ENCODE assay signal across 8 mouse cellular contexts in genomic region chr7:63936188-63936985, GRCm38 (mm10). TPM values are rescaled to one million over a fixed set of nuclear protein-coding genes. Genes with fewer than 3 reads are reported as not detected.
DNase-seq lines count a peak whose midpoint lies in the region; ATAC-seq and TF ChIP-seq lines count a peak whose summit lies in the region.

No protein-coding gene starts in this region.

- H3ac ChIP-seq in myocyte (ENCODE audit: control insufficient read depth, insufficient read length): peak overlapping the region; percentile 99

- H3K27me3 ChIP-seq in embryonic facial prominence, embryonic 14.5 days (replicated peaks; ENCODE audit: control insufficient read depth, insufficient read depth, low read length): no peaks in the 10 kb centered on the region
- no peaks in the 10 kb centered on the region for H3K27me3 ChIP-seq in heart, adult 2 months (ENCODE audit: control insufficient read depth, insufficient read depth, low read length)
- H3K27me3 ChIP-seq in liver, embryonic 11.5 days (replicated peaks; ENCODE audit: control insufficient read depth, insufficient read depth, low read length): no peaks in the 10 kb centered on the region
- no peaks in the 10 kb centered on the region for H3K27me3 ChIP-seq in myocyte (ENCODE audit: control insufficient read depth, insufficient read depth, insufficient read length)
- H3K27me3 ChIP-seq in splenic B cell, adult 2 months (ENCODE audit: control insufficient read depth, insufficient read depth, low read length, poor library complexity, severe bottlenecking): no peaks in the 10 kb centered on the region

- H3K27ac ChIP-seq in embryonic facial prominence, embryonic 14.5 days (replicated peaks; ENCODE audit: low read depth, low read length): peak overlapping the region; percentile 90
- H3K27ac ChIP-seq in heart, adult 2 months: peak overlapping the region; percentile 96
- H3K27ac ChIP-seq in liver, embryonic 11.5 days (ENCODE audit: low read depth, low read length): peak overlapping the region; percentile 88

- intact Hi-C loops in heart, adult 2 months (cut with DNase I): loop anchor here (2.0 to 10.0 kb wide), 4 partner anchors 24 to 351 kb away; partner anchors contain the start of genes Mtmr10 and Trpm1

- under 1% methylated on average over 34 of the region's 34 CpGs for WGBS in embryonic facial prominence, embryonic 14.5 days
- under 1% methylated on average over 34 of the region's 34 CpGs for WGBS in heart, adult 2 months
- WGBS in liver, embryonic 11.5 days: under 1% methylated on average over 34 of the region's 34 CpGs

- TF ChIP-seq CTCF in heart, adult 2 months (IDR thresholded peaks at IDR 0.05): peak; percentile 76

- ATAC-seq in embryonic facial prominence, embryonic 14.5 days (ENCODE audit: low read depth): no peak
- no peak for ATAC-seq in liver, embryonic 11.5 days (replicated peaks; ENCODE audit: low FRiP score)

- H3K4me3 ChIP-seq in embryonic facial prominence, embryonic 14.5 days (ENCODE audit: low read depth, low read length): peak overlapping the region; percentile 78
- H3K4me3 ChIP-seq in heart, adult 2 months: peak overlapping the region; percentile 82
- peak overlapping the region; percentile 93 for H3K4me3 ChIP-seq in liver, embryonic 11.5 days (ENCODE audit: low read depth, low read length)
- peak overlapping the region; percentile 88 for H3K4me3 ChIP-seq in myocyte

- H3K9ac ChIP-seq in embryonic facial prominence, embryonic 14.5 days (ENCODE audit: low read depth, low read length): peak overlapping the region; percentile 84
- peak overlapping the region; percentile 96 for H3K9ac ChIP-seq in heart, adult 2 months (ENCODE audit: low read depth, low read length)
- peak overlapping the region; percentile 90 for H3K9ac ChIP-seq in liver, embryonic 11.5 days (ENCODE audit: low read depth, low read length)

- peaks cover 5% of the 10 kb centered on the region for H3K79me2 ChIP-seq in heart, adult 2 months (replicated peaks; ENCODE audit: control insufficient read depth, insufficient read depth, low read length)
- peaks cover 55% of the 10 kb centered on the region for H3K79me2 ChIP-seq in myocyte (ENCODE audit: control insufficient read depth, insufficient read depth)

- H3K9me3 ChIP-seq in embryonic facial prominence, embryonic 14.5 days (ENCODE audit: control insufficient read depth, low read length): no peaks in the 10 kb centered on the region
- H3K9me3 ChIP-seq in liver, embryonic 11.5 days (ENCODE audit: control insufficient read depth, low read length): no peaks in the 10 kb centered on the region

- peak overlapping the region; percentile 96 for H3K4me2 ChIP-seq in embryonic facial prominence, embryonic 14.5 days (ENCODE audit: low read depth, low read length)
- peak overlapping the region; percentile 93 for H3K4me2 ChIP-seq in liver, embryonic 11.5 days
- peak overlapping the region; percentile 74 for H3K4me2 ChIP-seq in myocyte (ENCODE audit: low read depth)

- peak; percentile 79 for TF ChIP-seq POLR2A in heart, adult 2 months (IDR thresholded peaks at IDR 0.05; ENCODE audit: insufficient read depth, low read depth, low read length)
- TF ChIP-seq POLR2A in myocyte (IDR thresholded peaks at IDR 0.05; ENCODE audit: insufficient read length, low read depth): peak; percentile 43

- TF ChIP-seq EP300 in heart, adult 2 months (IDR thresholded peaks at IDR 0.05; ENCODE audit: insufficient read depth, low read depth, low read length): peak; percentile 88

- DNase-seq in 3T3-L1 (ENCODE audit: low read depth, low spot score): peak; percentile 81
- DNase-seq in adrenal gland, postnatal 25 days: peak; percentile 79
- DNase-seq in embryonic facial prominence, embryonic 14.5 days (ENCODE audit: low spot score): peak; percentile 85
- DNase-seq in heart, adult 2 months: peak; percentile 91 to 93
- peak; percentile 86 to 87 for DNase-seq in kidney, adult 8-10 months
- peak; percentile 72 for DNase-seq in liver, embryonic 11.5 days (ENCODE audit: low spot score)
- peak; percentile 67 for DNase-seq in splenic B cell, adult 2 months (ENCODE audit: low read depth, low spot score)

- H3K4me1 ChIP-seq in embryonic facial prominence, embryonic 14.5 days (ENCODE audit: control insufficient read depth, insufficient read depth, low read length): peaks cover 9% of the 10 kb centered on the region
- peaks cover 22% of the 10 kb centered on the region for H3K4me1 ChIP-seq in heart, adult 2 months (ENCODE audit: control insufficient read depth, insufficient read depth, low read length)
- peaks cover 50% of the 10 kb centered on the region for H3K4me1 ChIP-seq in liver, embryonic 11.5 days (replicated peaks; ENCODE audit: control insufficient read depth, insufficient read depth, low read length)

- H3K36me3 ChIP-seq in embryonic facial prominence, embryonic 14.5 days (ENCODE audit: control insufficient read depth, insufficient read depth, low read length): no peaks in the 10 kb centered on the region
- H3K36me3 ChIP-seq in heart, adult 2 months (ENCODE audit: control insufficient read depth, insufficient read depth, low read length): peaks cover 10% of the 10 kb centered on the region
- H3K36me3 ChIP-seq in liver, embryonic 11.5 days (ENCODE audit: control insufficient read depth, insufficient read depth, low read length): no peaks in the 10 kb centered on the region
- H3K36me3 ChIP-seq in myocyte (ENCODE audit: control insufficient read depth, insufficient read depth): no peaks in the 10 kb centered on the region
- peaks cover 2% of the 10 kb centered on the region; the same call in 1 of the 2 replicates for H3K36me3 ChIP-seq in splenic B cell, adult 2 months (ENCODE audit: control insufficient read depth, insufficient read depth, low read length, poor library complexity, severe bottlenecking)

TF ChIP-seq in myocyte, 11 proteins besides CTCF, POLR2A, EP300 and RAD21:
- TF ChIP-seq CEBPB (IDR thresholded peaks at IDR 0.05; ENCODE audit: insufficient read depth, poor library complexity, severe bottlenecking) (no peak), USF1 (IDR thresholded peaks at IDR 0.05; ENCODE audit: low read depth) (no peak), SRF (IDR thresholded peaks at IDR 0.05; ENCODE audit: control insufficient read depth, insufficient read length, low read depth) (no peak), MYOD1 (IDR thresholded peaks at IDR 0.05; ENCODE audit: control insufficient read depth in 1 of 3, insufficient read length in 2 of 3, low read depth in 2 of 3) (no peak), TCF3 (IDR thresholded peaks at IDR 0.05; ENCODE audit: insufficient read length, low read depth) (no peak), REST (IDR thresholded peaks at IDR 0.05; ENCODE audit: insufficient read depth, insufficient read length) (no peak), MYOG (IDR thresholded peaks at IDR 0.05; ENCODE audit: control insufficient read depth in 1 of 3, insufficient read depth in 1 of 3, insufficient read length in 2 of 3, low read depth in 2 of 3) (no peak), MAX (IDR thresholded peaks at IDR 0.05; ENCODE audit: low read depth) (no peak), POLR2AphosphoS2 (IDR thresholded peaks at IDR 0.05; ENCODE audit: insufficient read length, low read depth) (no peak), E2F4 (IDR thresholded peaks at IDR 0.05; ENCODE audit: insufficient read depth) (no peak)

RNA-seq across cellular contexts. Expression of gene Klf13, which starts 2.3 kb away (rescaled TPM):
- 85.4 and 93.8 TPM in 2 replicates for total RNA-seq in adrenal gland, postnatal 25 days (2021)
- polyA plus RNA-seq in embryonic facial prominence, embryonic 14.5 days (2014; fragmentation: Nextera tagmentation; extraction: Ambion mirVana): 27.6 and 30.1 TPM in 2 replicates
- total RNA-seq in heart, adult 2 months (2021): 10 to 100 TPM; 50.0 to 54.6 TPM
- polyA plus RNA-seq in heart, adult 2 months (2012; rRNA removed): 21.6 and 24.6 TPM in 2 replicates
- polyA plus RNA-seq in liver, embryonic 11.5 days (2014; fragmentation: Nextera tagmentation; extraction: Ambion mirVana): 20.0 and 20.9 TPM in 2 replicates
- 30.4 TPM for polyA plus RNA-seq in myocyte (2012; fragmentation: generic; extraction: Trizol)

RNA-seq across cellular contexts. Expression of gene E030018B13Rik, which starts 19.7 kb away (rescaled TPM):
- not detected in 2 replicates for total RNA-seq in adrenal gland, postnatal 25 days (2021)
- polyA plus RNA-seq in embryonic facial prominence, embryonic 14.5 days (2014; fragmentation: Nextera tagmentation; extraction: Ambion mirVana): not detected in 2 replicates
- total RNA-seq in heart, adult 2 months (2021): not detected
- not detected in 2 replicates for polyA plus RNA-seq in heart, adult 2 months (2012; rRNA removed)
- polyA plus RNA-seq in liver, embryonic 11.5 days (2014; fragmentation: Nextera tagmentation; extraction: Ambion mirVana): 0.25 TPM in 1 of 2 replicates, not detected in the other
- polyA plus RNA-seq in myocyte (2012; fragmentation: generic; extraction: Trizol): 0.17 TPM
